Mouse (Mus musculus): ENCODE measurements around the gene Ptcd1.

The Ptcd1 gene

DNA sequence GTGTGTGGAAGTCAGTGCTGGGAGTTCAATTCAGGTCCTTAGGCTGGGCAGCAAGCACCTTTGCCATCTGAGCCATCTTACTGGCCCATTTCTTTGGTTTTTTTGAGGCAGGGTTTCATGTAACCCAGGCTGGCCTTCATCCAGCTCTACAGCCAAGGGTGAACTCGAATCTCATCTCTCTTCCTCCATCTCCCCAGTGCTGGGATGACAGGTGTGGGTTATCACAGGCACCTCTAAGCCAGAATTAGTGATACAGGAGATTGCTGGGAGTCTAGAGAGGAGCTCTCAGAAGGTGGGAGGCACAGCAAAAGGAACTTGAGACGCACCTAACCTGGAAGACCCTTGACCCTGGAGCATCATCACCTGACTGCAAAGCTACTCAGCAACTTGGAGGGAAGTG lies 53.5 kb downstream of the Ptcd1 start:
- DNase-seq: no peak

DNA sequence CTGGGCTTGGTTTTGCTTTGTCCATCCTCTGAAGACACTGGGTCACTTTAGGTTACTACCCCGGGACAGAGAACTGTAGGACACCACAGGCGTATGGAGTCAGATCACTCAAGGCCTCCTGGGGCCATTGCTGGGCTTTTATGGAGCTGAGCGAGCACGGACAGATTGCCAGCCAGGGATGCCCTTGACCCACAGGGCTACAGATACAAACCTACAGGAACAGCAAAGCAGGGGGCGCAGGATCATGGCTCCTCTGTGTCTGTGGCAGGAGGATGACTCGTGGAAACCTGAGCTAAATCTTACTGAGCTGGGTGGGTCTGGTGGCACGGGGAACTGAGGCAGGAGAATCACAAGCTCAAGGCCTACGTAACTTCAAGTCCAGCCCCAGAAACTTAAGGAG lies 54.3 kb downstream of the Ptcd1 start:
- DNase-seq: no peak

DNA sequence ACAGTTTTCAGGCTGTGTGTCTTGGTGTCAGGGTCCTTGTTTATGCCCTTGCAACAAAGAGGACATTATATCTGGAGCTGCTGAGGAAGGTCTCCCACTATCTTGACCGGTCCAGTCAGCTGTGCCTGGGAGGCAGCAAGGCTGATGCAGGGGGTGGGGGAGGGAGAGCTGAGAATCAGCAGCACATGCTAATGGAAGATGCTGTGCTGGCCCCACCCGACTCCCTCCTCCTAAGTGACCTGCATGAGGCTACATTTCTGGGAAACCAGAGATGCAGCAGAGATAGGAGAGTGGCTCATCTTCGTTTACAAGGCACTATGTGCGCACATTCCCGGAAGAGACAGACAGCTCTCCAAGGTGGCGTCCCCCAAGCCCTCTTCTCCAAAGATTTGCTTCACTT lies 56.5 kb downstream of the Ptcd1 start:
- DNase-seq: no peak

DNA sequence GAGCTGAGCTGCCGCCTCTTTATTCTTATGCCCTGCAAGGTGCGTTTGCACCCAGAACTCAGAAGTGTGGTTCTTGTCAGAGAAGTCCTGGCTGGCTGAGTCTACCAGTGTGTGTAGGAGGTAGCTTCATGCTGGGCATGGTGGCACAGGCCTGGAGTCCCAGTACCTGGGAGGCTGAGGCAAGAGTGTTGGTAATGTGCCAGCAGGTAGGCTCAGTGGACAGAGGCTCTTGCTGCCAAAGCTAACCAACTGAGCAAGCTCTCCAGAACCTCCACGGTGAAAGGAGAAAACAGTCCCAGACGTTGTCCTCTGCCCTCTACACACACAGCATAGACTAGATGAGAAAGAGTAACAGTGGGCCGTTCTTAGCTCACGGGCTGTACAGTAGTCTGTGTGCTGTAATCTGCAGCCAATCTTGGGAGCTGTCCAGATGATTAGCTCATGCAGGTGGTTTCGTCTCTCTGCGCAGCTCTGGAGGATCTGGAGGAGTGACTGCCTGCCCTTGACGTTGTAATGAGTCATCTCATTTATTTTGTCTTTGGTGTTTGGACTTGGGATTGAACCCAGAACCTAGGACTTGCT lies 61.1 kb downstream of the Ptcd1 start:
- peak; percentile 83 for DNase-seq

DNA sequence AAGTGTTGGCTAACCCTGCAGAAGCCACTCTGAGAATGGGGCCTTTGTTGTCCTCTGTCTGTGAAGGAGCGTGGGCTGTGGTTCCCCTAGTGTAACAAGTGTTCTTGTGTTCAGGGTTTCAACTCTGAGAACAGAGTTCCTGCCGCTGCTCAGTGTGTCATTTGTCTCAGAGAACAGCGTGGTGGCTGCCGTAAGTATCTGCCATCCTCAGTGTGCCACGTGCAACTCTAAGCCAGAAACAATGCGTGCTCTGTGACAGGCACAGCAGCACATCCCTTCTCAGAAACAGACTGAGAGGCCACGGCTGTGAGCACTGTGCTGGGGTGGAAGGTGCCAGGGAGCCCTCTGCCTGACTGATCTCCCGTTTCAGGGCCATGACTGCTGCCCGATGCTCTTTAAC lies 62.6 kb downstream of the Ptcd1 start:
- DNase-seq: peak; percentile 82

DNA sequence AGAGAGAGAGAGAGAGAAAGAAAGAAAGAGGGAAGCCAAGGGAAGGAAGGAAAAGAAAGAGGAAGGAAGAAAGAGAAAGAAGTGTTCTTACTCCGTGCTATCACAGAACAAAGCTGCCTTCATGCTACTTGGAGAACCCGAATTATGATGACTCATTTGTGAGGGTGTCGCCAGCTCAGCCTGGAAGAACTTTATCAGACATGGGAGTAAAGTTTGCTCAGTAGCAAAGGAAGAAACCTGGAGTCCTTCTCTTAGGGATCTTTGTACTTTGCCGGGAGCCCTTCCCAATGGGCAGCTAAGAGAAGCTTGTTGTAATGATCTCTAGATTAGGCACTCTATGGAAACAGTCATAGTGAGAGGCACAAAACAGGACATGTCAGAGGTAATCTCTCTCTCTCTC lies 64.2 kb downstream of the Ptcd1 start:
- no peak for DNase-seq

DNA sequence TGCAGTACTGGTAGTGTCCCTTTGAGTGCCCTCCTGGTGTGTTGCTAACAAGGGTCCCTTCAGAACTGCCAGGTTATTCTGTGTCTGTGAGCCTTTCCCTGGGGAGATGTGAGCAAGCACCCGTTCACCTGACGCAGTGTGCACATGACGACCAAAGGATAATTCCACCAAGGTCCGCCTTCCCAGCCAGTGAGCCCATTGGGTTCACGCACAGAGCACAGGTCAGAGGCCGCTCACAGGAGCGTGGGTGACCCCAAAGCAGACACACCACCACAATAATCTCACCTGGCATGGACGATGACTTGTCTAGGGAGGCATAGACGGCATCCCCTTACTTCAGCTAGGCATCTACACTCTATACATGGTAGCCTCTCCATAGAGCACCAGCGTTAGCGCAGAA lies 65.5 kb downstream of the Ptcd1 start:
- DNase-seq: peak; percentile 81

DNA sequence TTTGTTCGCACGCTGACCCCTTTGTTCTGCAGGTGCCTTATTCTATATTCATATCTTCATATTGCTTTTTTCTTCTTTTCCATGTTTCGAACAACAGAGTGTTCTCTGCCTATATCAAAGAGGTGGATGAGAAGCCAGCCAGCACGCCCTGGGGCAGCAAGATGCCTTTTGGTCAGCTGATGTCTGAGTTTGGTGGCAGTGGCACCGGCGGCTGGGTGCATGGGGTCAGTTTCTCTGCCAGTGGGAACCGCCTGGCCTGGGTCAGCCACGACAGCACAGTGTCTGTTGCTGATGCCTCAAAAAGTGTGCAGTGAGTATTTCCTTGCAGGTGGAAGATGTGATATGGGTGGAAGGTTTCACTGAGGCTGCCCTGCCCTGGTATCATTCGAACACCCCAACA lies 65.9 kb downstream of the Ptcd1 start:
- peak; percentile 87 for DNase-seq

DNA sequence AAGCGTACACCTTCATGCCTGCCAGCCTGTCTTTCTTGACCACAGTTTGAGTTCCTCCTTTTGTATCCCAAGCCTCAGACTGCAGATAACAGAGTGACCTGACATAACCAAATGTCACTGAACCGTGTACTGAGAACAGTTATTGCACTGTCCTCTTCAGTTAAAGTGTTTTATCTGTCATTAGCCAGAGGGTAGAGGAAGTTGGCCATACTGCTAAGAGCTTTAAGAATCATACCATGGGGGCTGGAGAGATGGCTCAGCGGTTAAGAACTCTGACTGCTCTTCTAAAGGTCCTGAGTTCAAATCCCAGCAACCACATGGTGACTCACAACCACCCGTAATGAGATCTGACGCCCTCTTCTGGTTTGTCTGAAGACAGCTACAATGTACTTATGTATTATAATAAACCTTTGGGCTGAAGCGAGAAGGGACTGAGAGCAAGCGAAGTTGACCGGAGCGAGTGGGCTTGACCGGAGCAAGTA lies 68.5 kb downstream of the Ptcd1 start:
- DNase-seq: no peak

Data from heart, adult 11 months (tissue).